Comparison of ENCODE assay signal across 11 mouse cellular contexts in the genomic region with DNA sequence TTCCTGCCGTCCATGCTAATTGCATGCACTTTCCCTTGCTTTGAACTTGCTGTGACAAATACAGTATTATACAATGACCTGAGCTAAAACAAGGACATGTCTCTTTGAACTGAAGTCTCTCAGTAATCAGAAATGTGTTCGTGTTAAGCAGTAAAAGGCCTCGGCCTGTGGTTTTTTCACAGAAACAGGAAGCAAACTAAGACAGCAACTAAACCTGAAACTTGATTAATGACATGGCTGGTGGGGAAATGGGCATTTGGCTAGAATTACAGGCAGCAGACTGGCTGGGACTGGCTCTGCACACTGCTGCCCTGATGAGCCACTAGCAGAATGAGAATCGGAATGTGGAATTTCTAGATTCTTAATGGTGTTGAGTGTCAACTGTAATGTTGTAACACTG.
DNase-seq lines count a peak whose midpoint lies in the region; ATAC-seq and TF ChIP-seq lines count a peak whose summit lies in the region.
"Had no signal": no experiment of that assay in that cellular context is flagged by ENCODE, and none has a peak within 500 bp of the region (broad histone marks: within the 10 kb centered on the region; RNA-seq: fewer than 3 reads in every experiment).

No protein-coding gene starts in this region.

- TF ChIP-seq CTCF in layer of hippocampus, adult 2 months (conservative IDR thresholded peaks at IDR 0.05): no peak

- no peaks in the 10 kb centered on the region for H3K36me3 ChIP-seq in heart, embryonic 10.5 days

- no peaks in the 10 kb centered on the region for H3K27me3 ChIP-seq in heart, embryonic 10.5 days (ENCODE audit: insufficient read depth, poor library complexity, severe bottlenecking)

- 0 out of 2 replicates have a peak, but pooled peaks cover 11% of the 10 kb centered on the region for H3K4me1 ChIP-seq in heart, embryonic 10.5 days

- ATAC-seq in megakaryocyte, adult 5-6 weeks (ENCODE audit: poor library complexity, severe bottlenecking): peak; percentile 90
- no peak for ATAC-seq in erythroblast, adult 5-6 weeks (replicated peaks; ENCODE audit: low FRiP score, poor library complexity, severe bottlenecking)

- H3K9me3 ChIP-seq in heart, embryonic 10.5 days: no peaks in the 10 kb centered on the region

- H3K4me3 ChIP-seq in layer of hippocampus, adult 2 months: no peak overlapping the region
- H3K4me3 ChIP-seq in heart, embryonic 10.5 days: no peak overlapping the region

- 68% methylated on average over 4 of the region's 4 CpGs for WGBS in heart, embryonic 10.5 days

- H3K27ac ChIP-seq in layer of hippocampus, adult 2 months: no peak overlapping the region
- no peak overlapping the region for H3K27ac ChIP-seq in heart, embryonic 10.5 days

- peak; percentile 40 for DNase-seq in layer of hippocampus, adult 9-11 months
- DNase-seq in layer of hippocampus, adult 2 months (ENCODE audit: low spot score in 2 of 2): no peak
- peak; percentile 12 for DNase-seq in brain, adult 2 months (ENCODE audit: low read depth, low spot score)
- peak; percentile 73 for DNase-seq in hindlimb bud, embryonic 11.5 days (ENCODE audit: extremely low spot score, low read depth, low spot score)
- DNase-seq in heart, embryonic 10.5 days (ENCODE audit: low spot score): no peak
- no peak for DNase-seq in right cerebral cortex, postnatal 14 days
- DNase-seq: heart, postnatal 36 days; layer of hippocampus, postnatal 36 days; thymus, postnatal 14 days had no signal

Comparison
In these comparisons a context has a peak if more than half of its experiments do, and no peak if none do; other contexts are left out.
1. DNase-seq: peak in layer of hippocampus, adult 9-11 months (single experiment), brain, adult 2 months (single experiment) and hindlimb bud, embryonic 11.5 days (single experiment); none in layer of hippocampus, adult 2 months (0 of 2), heart, embryonic 10.5 days (single experiment) and right cerebral cortex, postnatal 14 days (single experiment).